Mouse (Mus musculus): Measurements from ENCODE around the gene Daam1. TPM values are rescaled to one million over a fixed set of nuclear protein-coding genes. Genes with fewer than 3 reads are reported as not detected.

The Daam1 gene
- polyA plus RNA-seq, 1 experiment from 2014 or later: 5.3 TPM

- ATAC-seq: no peak
- Histone ChIP-seq H3K27me3 (replicated peaks; ENCODE audit: control insufficient read depth, insufficient read depth, low read length) (no peaks in the 10 kb centered on the region), H3K9me3 (ENCODE audit: control insufficient read depth) (no peaks in the 10 kb centered on the region), H3K27ac (ENCODE audit: low read depth, low read length) (no peak overlapping the region), H3K9ac (ENCODE audit: low read depth, low read length) (no peak overlapping the region), H3K4me2 (replicated peaks; ENCODE audit: low read depth) (no peak overlapping the region), H3K4me3 (ENCODE audit: low read depth, low read length) (no peak overlapping the region), H3K4me1 (replicated peaks; ENCODE audit: control insufficient read depth, insufficient read depth, low read length) (peaks cover 25% of the 10 kb centered on the region), H3K36me3 (ENCODE audit: control insufficient read depth, insufficient read depth) (no peaks in the 10 kb centered on the region)
- 56% methylated on average over 9 of the region's 9 CpGs for WGBS
- TF ChIP-seq CTCF (IDR thresholded peaks at IDR 0.05; ENCODE audit: low read depth): no peak
These were observed 52.3 kb downstream of the Daam1 start for GRCm38 (mm10) chr12:71883066-71883711.

DNA sequence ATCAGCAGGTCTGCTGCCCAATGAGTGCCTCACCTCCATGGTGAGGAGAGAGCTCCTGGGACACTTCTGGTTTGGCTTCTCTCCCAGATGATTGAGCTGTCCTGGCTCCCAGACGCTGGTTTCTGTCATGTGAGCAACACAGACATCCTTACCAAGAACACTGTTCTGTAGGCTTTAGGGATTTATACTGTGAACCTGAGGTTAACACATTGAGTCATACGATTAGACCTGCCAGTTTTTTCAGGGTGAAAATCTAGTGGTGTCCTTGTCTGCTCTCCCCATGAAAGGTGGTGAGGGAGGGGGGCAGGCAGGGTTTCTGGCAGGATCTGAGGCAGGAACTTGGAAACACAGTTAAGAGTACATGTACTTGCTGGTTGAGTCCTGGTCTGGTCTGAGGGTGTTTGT lies 54.3 kb downstream of the Daam1 start:
- H3K9ac ChIP-seq (ENCODE audit: low read depth, low read length): no peak overlapping the region; the same call in 1 of the 2 replicates
- ATAC-seq: 0 out of 2 replicates have a peak, but pooled peaks have one; percentile 26
- 35% methylated on average over 2 of the region's 2 CpGs for WGBS

DNA sequence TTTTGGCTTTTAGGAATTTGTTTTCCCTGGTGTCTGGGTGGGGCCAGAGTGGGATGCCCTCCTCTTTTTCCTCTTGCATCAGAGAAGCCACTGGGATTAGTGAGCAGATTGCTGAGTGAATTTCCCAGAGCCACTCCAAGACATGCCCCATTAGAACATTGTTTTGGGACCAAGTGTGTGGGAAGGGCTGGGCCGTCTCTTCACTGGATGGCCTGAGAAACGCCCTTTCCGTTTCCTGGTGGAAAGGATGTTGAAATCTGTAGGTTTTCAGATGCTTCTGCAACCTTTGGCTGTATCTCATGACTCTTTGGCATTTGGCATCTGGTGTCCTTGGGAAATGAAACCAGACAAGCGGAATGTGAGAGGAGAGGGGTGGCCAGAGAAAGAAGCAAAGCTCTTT lies 54.8 kb downstream of the Daam1 start:
- ATAC-seq: peak; percentile 23; the same call in 1 of the 2 replicates
- WGBS: 41% methylated on average over 4 of the region's 4 CpGs
- peak overlapping the region; percentile 66; the same call in 1 of the 2 replicates for H3K27ac ChIP-seq (ENCODE audit: low read depth, low read length)
- 0 out of 2 replicates have a peak overlapping the region, but pooled peaks have one; percentile 14 for H3K4me2 ChIP-seq (replicated peaks; ENCODE audit: low read depth)
- H3K9ac ChIP-seq (ENCODE audit: low read depth, low read length): no peak overlapping the region
- H3K9me3 ChIP-seq (ENCODE audit: control insufficient read depth): no peaks in the 10 kb centered on the region
- no peaks in the 10 kb centered on the region for H3K36me3 ChIP-seq (ENCODE audit: control insufficient read depth, insufficient read depth)
- H3K4me3 ChIP-seq (ENCODE audit: low read depth, low read length): no peak overlapping the region
- H3K27me3 ChIP-seq (replicated peaks; ENCODE audit: control insufficient read depth, insufficient read depth, low read length): no peaks in the 10 kb centered on the region
- H3K4me1 ChIP-seq (replicated peaks; ENCODE audit: control insufficient read depth, insufficient read depth, low read length): peaks cover 25% of the 10 kb centered on the region
- no peak for TF ChIP-seq CTCF (IDR thresholded peaks at IDR 0.05; ENCODE audit: low read depth)

More for the DNA sequence above, 54.3 kb downstream of the Daam1 start:
- Histone ChIP-seq H3K36me3 (ENCODE audit: control insufficient read depth, insufficient read depth) (no peaks in the 10 kb centered on the region), H3K4me2 (replicated peaks; ENCODE audit: low read depth) (0 out of 2 replicates have a peak overlapping the region, but pooled peaks have one; percentile 14), H3K4me1 (replicated peaks; ENCODE audit: control insufficient read depth, insufficient read depth, low read length) (peaks cover 25% of the 10 kb centered on the region), H3K9me3 (ENCODE audit: control insufficient read depth) (no peaks in the 10 kb centered on the region), H3K4me3 (ENCODE audit: low read depth, low read length) (no peak overlapping the region), H3K27ac (ENCODE audit: low read depth, low read length) (peak overlapping the region; percentile 51), H3K27me3 (replicated peaks; ENCODE audit: control insufficient read depth, insufficient read depth, low read length) (no peaks in the 10 kb centered on the region)
- no peak for TF ChIP-seq CTCF (IDR thresholded peaks at IDR 0.05; ENCODE audit: low read depth)

GRCm38 (mm10) chr12:71886406-71886805 lies 55.5 kb downstream of the Daam1 start:
- H3K27ac ChIP-seq (ENCODE audit: low read depth, low read length): peak overlapping the region; percentile 66; the same call in 1 of the 2 replicates

GRCm38 (mm10) chr12:71886941-71887340 lies 56.1 kb downstream of the Daam1 start:
- peaks cover 25% of the 10 kb centered on the region for H3K4me1 ChIP-seq (replicated peaks; ENCODE audit: control insufficient read depth, insufficient read depth, low read length)
- ATAC-seq: peak; percentile 50; the same call in 1 of the 2 replicates

More at GRCm38 (mm10) chr12:71886406-71886805, 55.5 kb downstream of the Daam1 start:
- Histone ChIP-seq H3K9me3 (ENCODE audit: control insufficient read depth) (no peaks in the 10 kb centered on the region), H3K9ac (ENCODE audit: low read depth, low read length) (no peak overlapping the region), H3K4me1 (replicated peaks; ENCODE audit: control insufficient read depth, insufficient read depth, low read length) (peaks cover 25% of the 10 kb centered on the region), H3K27me3 (replicated peaks; ENCODE audit: control insufficient read depth, insufficient read depth, low read length) (no peaks in the 10 kb centered on the region), H3K4me3 (ENCODE audit: low read depth, low read length) (no peak overlapping the region), H3K36me3 (ENCODE audit: control insufficient read depth, insufficient read depth) (no peaks in the 10 kb centered on the region), H3K4me2 (replicated peaks; ENCODE audit: low read depth) (0 out of 2 replicates have a peak overlapping the region, but pooled peaks have one; percentile 4)
- no peak for ATAC-seq
- WGBS: 82% methylated on average over 5 of the region's 5 CpGs
- no peak for TF ChIP-seq CTCF (IDR thresholded peaks at IDR 0.05; ENCODE audit: low read depth)

DNA sequence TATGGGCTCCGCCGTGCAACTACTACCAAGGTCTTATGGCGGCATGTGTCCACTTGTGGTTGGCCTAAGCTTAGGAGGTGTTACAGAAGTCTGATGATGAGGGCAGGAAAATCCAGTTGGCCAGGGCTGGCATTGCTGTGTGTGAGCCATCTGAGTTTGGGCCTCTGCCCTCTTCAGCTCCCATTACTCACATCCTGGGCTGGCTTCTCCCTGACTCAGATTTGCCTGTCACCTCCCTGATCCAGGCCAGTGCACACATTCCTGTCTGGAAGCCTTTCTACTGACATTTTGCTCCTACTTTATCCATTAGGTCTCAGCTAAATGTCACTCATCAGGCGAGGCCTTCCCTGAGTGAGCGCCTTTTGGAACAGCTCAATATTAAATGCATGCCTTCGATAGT lies 57.5 kb downstream of the Daam1 start:
- 91% methylated on average over 6 of the region's 6 CpGs for WGBS
- TF ChIP-seq CTCF (IDR thresholded peaks at IDR 0.05; ENCODE audit: low read depth): no peak
- Histone ChIP-seq H3K9me3 (ENCODE audit: control insufficient read depth) (no peaks in the 10 kb centered on the region), H3K27ac (ENCODE audit: low read depth, low read length) (no peak overlapping the region), H3K4me1 (replicated peaks; ENCODE audit: control insufficient read depth, insufficient read depth, low read length) (peaks cover 24% of the 10 kb centered on the region), H3K36me3 (ENCODE audit: control insufficient read depth, insufficient read depth) (no peaks in the 10 kb centered on the region), H3K4me3 (ENCODE audit: low read depth, low read length) (no peak overlapping the region), H3K9ac (ENCODE audit: low read depth, low read length) (no peak overlapping the region), H3K4me2 (replicated peaks; ENCODE audit: low read depth) (no peak overlapping the region), H3K27me3 (replicated peaks; ENCODE audit: control insufficient read depth, insufficient read depth, low read length) (no peaks in the 10 kb centered on the region)
- no peak for ATAC-seq

More at GRCm38 (mm10) chr12:71886941-71887340, 56.1 kb downstream of the Daam1 start:
- 18% methylated on average over 2 of the region's 2 CpGs for WGBS
- Histone ChIP-seq H3K9me3 (ENCODE audit: control insufficient read depth) (no peaks in the 10 kb centered on the region), H3K36me3 (ENCODE audit: control insufficient read depth, insufficient read depth) (no peaks in the 10 kb centered on the region), H3K27ac (ENCODE audit: low read depth, low read length) (0 out of 2 replicates have a peak overlapping the region, but pooled peaks have one; percentile 66), H3K9ac (ENCODE audit: low read depth, low read length) (no peak overlapping the region), H3K27me3 (replicated peaks; ENCODE audit: control insufficient read depth, insufficient read depth, low read length) (no peaks in the 10 kb centered on the region), H3K4me2 (replicated peaks; ENCODE audit: low read depth) (no peak overlapping the region), H3K4me3 (ENCODE audit: low read depth, low read length) (no peak overlapping the region)
- TF ChIP-seq CTCF (IDR thresholded peaks at IDR 0.05; ENCODE audit: low read depth): no peak

All from intestine, postnatal 0 days (tissue).